Mouse (Mus musculus): Measurements from ENCODE around the gene Ptges2.
A peak's percentile ranks its signal among the peaks of the same experiment; 100 is the strongest.
"Not testable (repeated sequence)": the region's sequence is repeated elsewhere in the genome, so short reads cannot be mapped to it uniquely, and the experiment has no call there.

The Ptges2 gene

DNA sequence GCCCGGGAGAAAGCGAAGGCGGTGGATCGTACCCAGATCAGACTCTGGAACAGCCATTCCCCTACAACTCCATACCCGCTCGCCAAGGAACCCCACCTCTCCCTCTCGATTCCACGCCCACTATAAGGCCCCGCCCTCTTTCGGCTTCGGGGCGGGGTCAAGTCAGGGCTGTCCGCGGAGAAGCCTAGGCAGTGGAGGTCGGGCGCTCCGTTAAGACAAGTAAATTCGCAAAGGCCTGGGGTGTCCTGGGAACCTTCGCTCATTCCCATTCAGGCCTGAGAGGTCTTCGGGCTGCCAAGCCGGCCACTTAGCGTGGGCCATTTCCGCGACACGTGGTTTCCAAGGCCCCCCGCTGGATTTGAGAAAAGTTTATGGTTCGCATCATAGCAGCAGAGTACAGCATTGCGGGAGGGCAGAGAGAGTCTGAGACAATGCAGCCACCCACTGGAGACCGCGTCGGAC lies at the start of gene Ptges2:
Gene Ptges2, plus strand, starts transcription at position 413 of the 462 bp plus-strand sequence.
- DNase-seq: peak; percentile 93

DNA sequence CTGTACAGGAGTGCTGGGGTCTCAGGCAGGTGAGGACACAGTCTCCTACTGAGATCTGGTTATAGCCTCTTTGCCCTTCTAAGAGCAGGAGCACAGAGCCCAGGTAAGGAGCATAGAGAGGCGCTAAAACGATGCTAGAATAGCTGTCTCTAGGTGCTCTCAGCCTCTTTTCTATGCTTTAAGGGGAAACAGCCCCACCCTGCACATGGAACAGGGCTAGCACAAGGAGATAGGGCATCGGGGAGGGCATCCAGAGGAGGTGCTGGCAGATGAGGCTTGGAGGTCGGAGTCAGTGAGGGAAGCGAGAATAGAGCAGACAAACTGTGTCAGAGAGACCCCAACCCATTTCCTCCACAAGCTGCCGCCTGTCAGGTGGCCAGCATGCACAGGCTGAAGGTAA lies 48.7 kb upstream of the Ptges2 start:
- DNase-seq: no peak

DNA sequence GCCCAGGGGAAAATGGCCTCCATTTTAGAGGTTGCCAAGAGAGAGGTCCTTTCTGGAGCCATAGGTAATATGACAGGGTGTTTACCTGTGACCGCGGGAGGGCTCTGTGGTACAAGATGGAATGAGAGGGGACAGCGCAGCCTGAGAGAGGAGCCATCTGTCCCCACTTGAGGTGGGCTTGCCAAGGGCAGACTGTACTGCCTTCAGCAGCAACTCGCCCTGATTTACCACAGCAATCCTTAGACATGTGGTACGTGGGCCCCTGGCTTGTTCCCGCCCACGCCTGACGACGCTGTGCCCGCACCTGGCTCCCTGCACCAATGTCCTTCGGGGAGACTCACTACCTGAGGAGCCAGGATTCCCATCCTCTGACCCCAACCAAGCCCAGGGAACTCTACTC lies 47.4 kb upstream of the Ptges2 start:
- peak; percentile 84 for DNase-seq

DNA sequence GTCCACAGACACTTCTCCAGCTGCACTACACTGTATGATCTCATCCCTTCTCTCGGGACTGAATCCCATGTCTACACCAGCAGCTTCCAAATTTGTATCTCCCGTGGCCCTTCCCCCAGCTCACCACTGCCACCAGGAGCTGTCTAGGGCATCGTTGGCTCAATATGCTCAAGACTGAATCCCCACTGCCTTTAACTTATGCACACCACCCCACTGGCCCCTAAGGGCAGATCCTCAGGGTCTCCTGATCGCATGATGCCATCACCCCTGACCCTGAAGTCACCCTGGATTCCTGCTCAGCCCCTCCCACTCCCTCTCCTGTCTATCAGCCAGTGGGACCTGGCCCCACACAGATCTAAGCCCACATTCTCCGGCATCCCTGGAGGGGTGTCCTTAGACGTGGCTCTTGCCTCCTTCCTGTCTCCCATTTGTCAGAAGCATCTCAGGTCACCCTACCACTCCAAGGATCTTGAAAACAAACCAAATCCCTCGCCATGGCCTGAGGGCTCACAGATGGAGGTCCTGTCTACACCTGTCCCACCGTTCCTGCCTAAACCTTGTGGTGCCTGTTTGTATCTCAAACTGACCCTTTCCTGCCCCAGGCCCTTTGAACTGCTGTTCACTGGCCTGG lies 46.0 kb upstream of the Ptges2 start:
- DNase-seq: peak; percentile 72

DNA sequence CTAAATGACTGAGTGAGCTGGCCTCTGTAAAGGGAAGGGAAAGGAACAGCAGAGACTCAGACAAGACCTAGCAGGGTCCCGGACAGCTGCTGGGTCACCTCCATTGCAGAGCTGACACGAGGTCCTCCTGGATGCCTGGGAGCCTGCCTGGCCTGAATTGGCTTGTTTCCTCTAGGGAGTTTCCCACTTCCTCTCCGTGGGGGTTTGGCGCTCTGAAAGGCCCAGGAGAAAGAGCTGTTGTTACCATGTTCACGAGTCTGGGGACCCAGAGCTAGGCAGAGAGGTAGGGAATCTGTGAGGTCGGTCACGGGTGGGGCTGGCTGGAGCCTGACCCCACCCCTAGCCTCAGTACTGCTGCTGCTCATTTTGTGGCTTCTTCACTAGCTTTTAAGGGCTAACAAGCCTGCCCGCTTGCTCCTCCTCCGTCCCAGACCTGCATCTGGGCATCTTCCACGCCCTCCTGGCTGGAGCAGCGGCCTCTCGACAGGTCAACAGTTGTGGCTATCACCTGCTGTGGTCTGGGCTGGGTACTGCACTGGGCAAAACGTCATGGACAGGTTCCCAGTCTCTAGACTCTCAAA lies 45.1 kb upstream of the Ptges2 start:
- peak; percentile 80 for DNase-seq

DNA sequence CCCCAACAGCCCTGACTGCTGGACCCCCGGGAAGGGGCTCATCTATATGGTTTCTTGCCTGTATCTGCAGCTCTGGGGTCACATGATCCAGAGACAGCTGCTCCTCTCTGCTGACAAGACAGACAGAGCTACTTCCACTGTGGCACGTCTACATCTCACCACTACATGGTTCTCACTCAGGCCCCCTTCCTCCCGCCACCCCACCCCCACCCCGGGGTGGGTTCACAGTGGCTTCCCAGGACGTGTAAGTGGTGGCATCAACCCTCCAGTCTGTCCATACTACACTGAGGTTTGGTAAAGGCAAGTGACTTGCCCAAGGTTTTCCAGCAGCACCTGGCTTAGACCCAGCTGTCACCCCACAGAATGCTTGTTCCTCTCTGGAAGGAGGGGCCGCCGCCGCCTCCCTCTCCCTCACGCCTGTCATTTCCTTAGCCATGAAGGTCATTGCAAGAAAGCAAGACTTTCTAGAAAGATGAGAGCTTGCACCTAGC lies 44.2 kb upstream of the Ptges2 start:
- DNase-seq: peak; percentile 86

DNA sequence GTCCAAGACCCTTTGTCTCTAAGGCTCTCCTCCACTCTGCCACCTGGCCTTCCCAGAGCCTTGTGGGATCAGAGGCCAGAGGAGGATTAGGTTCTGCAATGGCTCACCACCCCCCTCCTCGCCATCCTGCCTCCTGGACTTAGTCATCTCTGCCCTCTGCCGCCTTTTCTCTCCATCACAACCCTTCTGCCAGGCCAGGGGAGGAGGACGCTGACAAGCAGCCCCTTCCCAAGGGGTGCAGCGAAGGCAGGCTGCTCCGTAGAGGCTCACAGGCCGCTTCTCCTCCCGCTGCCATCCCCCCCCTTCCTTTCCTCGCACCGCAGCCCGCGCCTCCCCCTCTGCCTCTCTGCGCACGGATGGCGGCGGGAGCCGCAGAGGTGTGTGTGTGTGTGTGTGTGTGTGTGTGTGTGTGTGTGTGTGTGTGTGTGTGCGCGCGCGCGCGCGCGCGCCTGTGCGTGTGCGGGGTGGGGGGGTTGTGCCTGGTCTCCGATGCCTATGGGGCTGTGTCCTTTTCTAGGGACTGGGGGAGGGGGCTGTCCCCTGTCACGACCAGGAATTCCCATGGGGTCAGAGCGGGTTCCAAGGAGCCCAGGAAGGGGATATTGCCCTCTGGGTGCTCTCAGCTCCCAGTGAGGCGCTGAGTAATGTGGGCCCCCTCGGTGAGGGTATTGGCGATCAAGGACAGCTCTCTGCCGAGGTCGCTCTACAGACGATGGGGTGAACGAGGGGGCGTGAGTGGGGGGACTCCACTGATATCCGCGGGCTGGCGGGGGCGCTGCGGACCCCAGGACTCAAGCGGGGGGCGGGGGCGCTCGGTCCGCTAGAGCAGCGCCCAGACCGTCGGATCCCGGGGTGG lies 43.3 kb upstream of the Ptges2 start, which contains the start of gene Ciz1:
Gene Ciz1, plus strand, starts transcription at position 177 of the 856 bp plus-strand sequence.
- peak; percentile 84 for DNase-seq

DNA sequence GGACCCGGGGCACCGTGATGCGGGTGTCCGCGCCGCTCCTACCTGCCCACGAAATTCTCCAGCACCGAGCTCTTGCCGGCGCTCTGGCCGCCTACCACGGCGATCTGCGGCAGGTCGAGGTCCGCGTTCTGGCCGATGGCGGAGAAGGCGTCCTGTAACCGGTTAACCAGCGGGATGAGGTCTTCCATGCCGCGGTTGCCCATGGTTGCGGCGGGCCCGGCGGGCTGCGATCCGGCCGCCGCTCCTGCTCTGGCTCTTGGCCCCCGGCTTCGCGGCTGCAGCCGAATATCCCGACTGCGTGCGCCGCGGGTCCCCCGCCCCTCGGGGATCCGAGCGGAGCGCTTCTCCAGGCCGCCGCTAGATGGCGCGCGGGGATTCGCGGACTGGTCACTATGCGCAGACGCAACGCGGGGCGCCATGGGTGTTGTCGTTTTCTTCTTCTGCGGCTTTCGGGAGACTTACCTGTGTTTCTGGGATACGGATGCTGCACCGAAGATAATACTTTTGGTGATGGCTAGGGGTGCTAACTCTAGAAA lies 42.6 kb upstream of the Ptges2 start, which contains the start of gene Dnm1:
Gene Dnm1, minus strand, starts transcription at position 332 of the 536 bp plus-strand sequence.
- DNase-seq: peak; percentile 98

DNA sequence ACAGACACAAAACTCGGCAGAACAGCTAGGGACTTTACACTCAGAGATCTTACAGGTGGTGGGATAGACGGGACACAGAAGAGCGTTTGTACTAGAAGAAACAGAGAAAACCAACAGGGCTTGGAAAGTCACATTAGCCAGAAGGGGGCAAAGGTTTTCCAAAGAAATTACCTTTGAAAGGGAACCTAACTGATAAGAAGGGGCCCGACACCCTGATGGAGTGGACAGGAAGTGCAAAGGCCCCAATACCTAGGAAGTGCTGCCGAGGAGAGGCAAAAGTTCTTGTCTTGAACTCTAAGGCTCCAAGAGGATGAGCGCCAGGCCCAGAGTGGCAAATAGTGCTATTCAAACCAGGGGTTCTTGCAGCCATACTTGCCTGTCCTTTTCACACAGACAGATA lies 41.9 kb upstream of the Ptges2 start:
- peak; percentile 63 for DNase-seq

DNA sequence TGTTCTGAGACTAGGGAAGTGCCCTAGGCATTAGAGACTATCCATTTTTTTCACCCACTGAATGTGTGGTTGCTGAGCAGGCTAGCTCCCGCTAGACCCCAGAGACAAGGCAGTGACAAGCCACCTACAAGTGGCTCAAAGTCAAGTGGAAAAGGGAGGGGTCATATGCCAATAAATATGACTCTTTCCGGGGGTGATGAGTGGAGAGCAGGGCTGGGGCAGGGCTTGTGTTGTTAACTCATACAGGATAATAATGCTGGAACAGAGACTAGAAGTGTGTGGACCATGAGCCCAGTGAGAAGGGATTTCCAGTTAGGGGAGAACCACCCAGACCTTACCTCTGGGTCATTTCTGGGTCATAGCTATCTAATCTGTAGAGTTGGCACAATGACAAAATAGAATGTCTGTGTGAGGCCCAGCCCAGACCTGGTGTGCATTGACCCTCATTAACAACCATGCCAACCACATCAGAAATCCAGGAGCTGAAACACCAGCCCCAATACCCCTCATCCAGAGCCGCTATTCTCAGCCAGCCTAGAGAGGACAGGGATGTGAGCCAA lies 41.3 kb upstream of the Ptges2 start:
- peak; percentile 68 for DNase-seq

DNA sequence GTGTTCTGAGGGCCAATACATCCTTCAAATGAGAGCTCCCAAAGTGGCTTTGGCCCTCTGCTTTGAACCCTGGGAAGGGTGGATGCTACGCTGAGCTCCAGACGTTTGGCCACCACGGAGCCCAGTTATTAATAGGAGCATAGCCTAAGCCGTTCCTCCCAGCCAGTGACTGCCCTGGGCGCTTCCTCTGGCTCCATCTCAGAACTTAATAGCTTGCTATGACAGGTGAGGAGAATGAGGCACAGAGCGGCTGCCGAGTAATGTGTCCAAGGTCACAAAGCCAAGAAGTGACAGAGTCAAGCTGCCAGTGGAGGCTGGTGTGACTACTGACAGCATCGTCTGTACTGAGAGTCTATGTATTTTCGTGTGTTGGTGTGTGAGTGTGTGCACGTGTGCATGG lies 39.5 kb upstream of the Ptges2 start:
- no peak for DNase-seq

DNA sequence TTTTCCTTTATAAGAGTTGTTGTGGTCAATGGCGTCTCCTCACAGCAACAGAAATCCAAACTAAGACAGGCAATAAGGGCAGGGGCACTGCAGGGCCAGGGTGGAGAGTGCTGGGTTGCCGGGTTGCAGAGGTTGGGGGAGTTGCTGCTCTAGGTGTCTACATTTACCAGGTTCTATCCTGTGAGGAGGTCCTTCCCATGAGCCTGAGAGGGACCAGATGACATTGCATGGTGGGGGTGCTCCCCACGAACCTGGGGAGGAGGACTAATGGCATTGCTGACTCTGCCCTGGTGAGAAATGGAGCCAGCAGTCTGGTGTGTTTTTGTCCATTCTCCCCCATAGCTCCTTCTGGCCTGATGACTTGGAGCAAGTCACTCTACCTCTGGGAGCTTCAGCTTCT lies 38.0 kb upstream of the Ptges2 start:
- no peak for DNase-seq

DNA sequence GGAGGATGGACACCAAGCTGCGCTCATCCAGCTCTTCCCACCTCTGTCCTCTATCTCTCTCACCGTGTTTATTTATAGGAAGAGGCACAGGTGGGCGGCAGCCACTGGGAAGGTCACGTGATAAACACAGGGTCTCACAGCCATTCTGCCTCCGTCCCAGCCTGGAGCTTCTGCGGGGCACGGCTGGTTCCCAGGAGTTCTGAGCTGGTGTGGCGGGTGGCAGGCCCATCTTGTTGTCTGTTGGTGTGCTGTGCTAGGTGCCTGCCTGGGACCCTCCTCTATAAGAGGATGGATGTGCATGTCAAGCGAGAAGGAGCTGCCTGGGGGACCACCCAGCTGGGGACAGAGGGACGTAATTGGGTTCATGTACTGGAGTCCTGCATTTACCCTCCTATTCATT lies 37.3 kb upstream of the Ptges2 start:
- no peak for DNase-seq

DNA sequence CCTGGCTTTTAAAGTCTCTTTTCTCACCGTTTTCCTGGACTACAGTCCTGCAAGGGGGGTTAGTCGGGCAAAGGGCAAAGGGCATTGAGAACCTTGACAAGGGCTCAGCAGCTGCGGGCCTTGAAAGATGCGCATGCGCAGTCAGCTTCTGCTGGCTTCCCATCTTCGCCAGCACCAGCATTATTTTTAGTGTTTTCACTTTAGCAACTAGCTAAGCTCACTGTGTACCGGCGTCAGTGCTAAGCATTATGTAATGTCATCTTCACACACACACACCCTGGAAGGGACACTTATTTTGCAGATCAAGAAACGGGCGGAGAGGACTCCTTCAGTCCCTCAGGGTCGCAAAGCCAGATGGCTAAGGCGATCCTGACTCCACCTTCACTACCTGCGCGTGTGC lies 35.0 kb upstream of the Ptges2 start:
- DNase-seq: peak; percentile 89

DNA sequence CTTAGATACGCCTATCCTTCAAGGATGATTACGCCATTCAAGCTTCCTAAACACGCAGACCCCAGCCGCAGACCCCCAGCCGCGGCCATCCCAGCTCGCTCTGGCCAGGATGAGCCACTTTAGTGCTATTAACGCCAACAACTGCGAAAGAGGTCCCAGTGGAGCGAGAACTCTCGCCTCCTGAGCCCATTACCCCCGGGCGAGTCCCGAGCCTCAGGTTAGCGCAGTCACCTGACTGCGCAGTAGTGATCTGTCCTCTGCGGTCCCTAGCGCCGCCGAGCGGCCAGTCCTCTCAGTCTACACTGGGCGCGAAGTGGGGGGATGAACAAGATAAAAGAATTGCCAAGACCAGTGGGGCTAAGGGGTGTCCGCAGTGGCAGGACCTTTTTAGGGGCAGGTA lies 34.3 kb upstream of the Ptges2 start:
- peak; percentile 92 for DNase-seq

DNA sequence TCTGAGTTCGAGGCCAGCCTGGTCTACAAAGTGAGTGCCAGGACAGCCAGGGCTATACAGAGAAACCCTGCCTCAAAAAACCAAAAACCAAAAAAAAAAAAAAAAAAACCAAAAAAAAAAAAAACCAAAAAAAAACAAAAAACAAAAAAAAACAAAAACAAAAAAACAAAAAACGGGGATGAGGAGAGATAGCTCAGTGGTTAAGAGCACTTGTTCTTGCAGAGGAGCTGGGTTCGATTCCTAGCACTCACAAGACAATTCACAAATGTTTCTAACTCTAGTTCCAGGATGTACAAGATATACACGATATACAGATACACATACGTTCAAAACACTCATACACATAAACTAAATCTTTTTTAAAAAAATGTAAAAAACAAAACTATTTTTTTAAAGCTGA lies 33.4 kb upstream of the Ptges2 start:
- not testable (repeated sequence) for DNase-seq

DNA sequence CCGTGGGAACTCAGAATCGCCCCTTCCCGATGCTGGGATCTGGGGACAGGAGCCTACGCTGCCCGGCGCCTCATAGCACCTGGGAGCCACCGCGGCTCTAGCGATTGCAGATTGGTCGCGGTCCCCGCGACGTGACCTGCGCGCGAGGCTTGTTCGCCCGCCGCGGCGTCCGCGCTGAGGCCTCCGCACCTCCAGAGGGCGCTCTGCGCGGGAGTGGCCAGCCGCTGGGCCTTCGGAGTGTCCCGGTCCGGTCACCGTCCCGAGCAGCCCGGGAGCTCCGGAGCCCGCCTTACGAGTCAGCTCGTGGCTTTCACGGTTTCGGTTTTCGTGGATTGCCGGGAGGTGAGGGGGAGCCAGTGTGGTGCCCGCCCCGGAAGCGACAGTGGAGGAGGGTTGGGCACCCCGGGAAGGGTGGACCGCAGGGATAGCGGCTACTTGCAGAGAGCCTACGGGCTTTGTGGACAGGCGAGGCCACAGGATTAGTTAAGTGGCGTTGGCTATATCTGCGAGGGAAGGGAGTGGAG lies 32.8 kb upstream of the Ptges2 start:
- DNase-seq: peak; percentile 93

DNA sequence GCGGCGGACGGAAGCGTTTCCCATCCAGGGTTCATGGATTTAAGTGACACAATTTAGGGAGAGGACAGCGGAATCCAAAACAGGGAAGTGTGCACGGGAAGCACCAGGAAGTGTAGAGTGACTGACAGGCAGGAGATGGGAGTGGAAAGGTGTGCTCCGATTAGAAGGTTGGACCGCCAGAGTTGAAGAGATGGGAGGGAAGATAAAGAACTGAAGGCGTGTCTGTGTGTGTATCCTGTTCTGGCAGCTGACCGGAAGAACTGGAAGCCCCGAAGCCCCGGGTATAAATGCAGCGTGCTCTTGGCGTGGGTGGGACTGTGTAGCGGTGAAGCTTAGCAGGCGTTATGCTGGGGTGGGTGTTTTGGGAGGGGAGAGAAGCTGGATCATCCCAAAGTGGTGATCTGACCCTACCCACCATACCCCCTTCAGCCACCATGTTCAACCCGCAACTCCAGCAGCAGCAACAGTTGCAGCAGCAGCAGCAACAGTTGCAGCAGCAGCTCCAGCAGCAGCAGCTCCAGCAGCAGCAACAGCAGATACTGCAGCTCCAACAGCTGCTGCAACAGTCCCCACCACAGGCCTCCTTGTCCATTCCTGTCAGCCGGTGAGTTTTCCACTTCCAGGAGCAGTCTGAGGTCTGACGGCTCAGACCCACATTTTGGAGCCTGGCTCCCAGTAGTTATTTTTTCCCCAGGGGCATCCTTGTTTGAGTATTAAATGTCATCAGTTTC lies 32.2 kb upstream of the Ptges2 start:
- DNase-seq: no peak

DNA sequence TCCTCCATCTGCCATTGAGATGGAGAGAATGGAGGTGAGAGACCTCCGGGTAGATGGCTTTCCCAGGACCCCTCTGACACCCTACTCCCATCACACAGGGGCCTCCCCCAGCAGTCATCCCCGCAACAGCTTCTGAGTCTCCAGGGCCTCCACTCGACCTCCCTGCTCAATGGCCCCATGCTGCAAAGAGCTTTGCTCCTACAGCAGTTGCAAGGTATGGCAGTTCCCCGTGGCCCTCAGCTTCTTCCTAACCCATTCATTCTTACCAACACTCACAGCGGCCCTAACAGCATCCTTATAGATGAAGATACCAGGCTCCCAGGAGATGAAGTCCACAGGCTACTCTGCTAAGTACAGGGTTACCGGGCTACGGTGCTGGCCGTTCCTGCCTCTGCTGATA lies 31.6 kb upstream of the Ptges2 start:
- no peak for DNase-seq

DNA sequence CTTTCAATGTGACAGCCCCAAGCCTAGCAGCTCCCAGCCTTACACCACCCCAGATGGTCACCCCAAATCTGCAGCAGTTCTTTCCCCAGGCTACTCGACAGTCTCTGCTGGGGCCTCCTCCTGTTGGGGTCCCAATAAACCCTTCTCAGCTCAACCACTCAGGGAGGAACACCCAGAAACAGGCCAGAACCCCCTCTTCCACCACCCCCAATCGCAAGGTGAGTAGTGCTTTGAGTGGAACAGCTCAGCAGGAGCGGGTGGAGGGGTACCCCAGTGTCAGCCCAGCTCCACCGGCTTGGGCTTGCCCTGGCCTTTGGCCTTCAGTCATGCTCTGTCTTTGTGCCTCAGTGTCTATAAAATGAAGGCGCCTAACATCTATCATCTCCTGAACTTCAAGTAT lies 28.4 kb upstream of the Ptges2 start:
- DNase-seq: no peak

DNA sequence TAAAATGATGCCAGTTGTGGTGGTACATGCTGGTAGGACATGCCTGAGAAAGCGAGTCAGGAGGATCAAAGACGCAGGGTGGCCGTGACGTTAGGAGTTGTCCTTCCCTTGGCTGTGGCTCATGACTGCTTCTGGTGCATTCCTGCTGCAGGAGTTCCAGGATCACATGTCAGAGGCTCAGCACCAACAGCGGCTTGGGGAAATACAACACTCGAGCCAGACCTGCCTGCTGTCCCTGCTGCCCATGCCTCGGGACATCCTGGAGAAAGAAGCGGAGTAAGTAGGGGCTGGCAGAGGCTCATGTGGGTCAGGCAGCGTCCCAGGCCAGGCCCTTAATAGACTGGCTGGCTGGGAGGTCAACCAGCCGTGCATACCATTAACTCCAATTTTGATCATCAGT lies 21.5 kb upstream of the Ptges2 start:
- DNase-seq: no peak

DNA sequence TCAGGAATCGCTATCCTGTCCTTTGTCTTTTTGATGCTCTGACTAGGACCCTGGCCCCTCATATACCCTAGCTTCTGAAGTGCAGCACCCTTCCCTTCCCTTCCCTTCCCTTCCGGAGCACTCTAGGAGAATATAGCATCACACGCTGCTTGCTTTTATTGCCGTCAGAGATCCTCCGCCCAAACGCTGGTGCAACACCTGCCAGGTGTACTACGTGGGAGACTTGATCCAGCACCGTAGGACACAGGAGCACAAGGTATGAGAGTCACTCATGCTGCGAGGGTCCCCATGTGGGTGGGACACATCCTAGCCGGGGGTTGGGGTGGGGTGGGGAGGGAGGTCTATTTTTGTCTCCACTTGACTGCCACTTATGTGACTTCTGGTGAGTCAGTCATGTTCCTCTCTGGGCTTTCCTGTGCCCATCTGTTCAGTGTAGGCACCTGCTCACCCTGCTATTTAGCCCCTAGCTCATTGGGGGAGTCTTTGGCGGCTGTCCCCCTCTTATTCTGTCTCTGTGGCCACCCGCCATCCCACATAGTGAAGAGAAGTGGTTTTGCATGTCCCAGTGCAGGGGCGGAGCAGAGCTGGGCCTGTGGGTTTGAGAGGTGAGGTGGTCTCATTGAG lies 20.3 kb upstream of the Ptges2 start:
- DNase-seq: no peak

Measured in cerebellum, adult 9-10 months (tissue).